Mouse (Mus musculus): Measurements from ENCODE around the gene Dock10. TPM values are rescaled to one million over a fixed set of nuclear protein-coding genes. Genes with fewer than 3 reads are reported as not detected.

Dock10 gene
- polyA plus RNA-seq, 1 experiment from 2014 or later: 7.1 TPM

- no peak overlapping the region for H3K4me3 ChIP-seq (replicated peaks)
- ATAC-seq (ENCODE audit: insufficient number of reproducible peaks, low FRiP score, low TSS enrichment, low read depth): no peak
- no peaks in the 10 kb centered on the region for H3K9me3 ChIP-seq (replicated peaks)
- no peak overlapping the region for H3K27ac ChIP-seq (replicated peaks)
- no peak overlapping the region for H3K4me2 ChIP-seq (replicated peaks)
- no peaks in the 10 kb centered on the region for H3K4me1 ChIP-seq
- no peaks in the 10 kb centered on the region for H3K27me3 ChIP-seq
- no peaks in the 10 kb centered on the region for H3K36me3 ChIP-seq
- WGBS: 63% methylated on average over 8 of the region's 8 CpGs
- no peak overlapping the region for H3K9ac ChIP-seq
These were observed 245.9 kb downstream of the Dock10 start for GRCm38 (mm10) chr1:80512210-80512948.

- 82% methylated on average over 2 of the region's 2 CpGs for WGBS
- no peak overlapping the region for H3K4me2 ChIP-seq (replicated peaks)
- no peaks in the 10 kb centered on the region for H3K4me1 ChIP-seq
- no peaks in the 10 kb centered on the region for H3K9me3 ChIP-seq (replicated peaks)
- H3K4me3 ChIP-seq (replicated peaks): no peak overlapping the region
- H3K27ac ChIP-seq (replicated peaks): no peak overlapping the region
- no peak for ATAC-seq (ENCODE audit: insufficient number of reproducible peaks, low FRiP score, low TSS enrichment, low read depth)
- H3K36me3 ChIP-seq: no peaks in the 10 kb centered on the region
- H3K27me3 ChIP-seq: no peaks in the 10 kb centered on the region
- H3K9ac ChIP-seq: no peak overlapping the region
These were observed 253.6 kb downstream of the Dock10 start for GRCm38 (mm10) chr1:80504757-80505156.

- Histone ChIP-seq H3K9ac (no peak overlapping the region), H3K27ac (replicated peaks) (no peak overlapping the region), H3K4me3 (replicated peaks) (no peak overlapping the region), H3K9me3 (replicated peaks) (no peaks in the 10 kb centered on the region), H3K4me1 (no peaks in the 10 kb centered on the region), H3K36me3 (no peaks in the 10 kb centered on the region), H3K27me3 (no peaks in the 10 kb centered on the region), H3K4me2 (replicated peaks) (no peak overlapping the region)
- ATAC-seq (ENCODE audit: insufficient number of reproducible peaks, low FRiP score, low TSS enrichment, low read depth): no peak
- 83% methylated on average over 4 of the region's 4 CpGs for WGBS
These were observed 254.2 kb downstream of the Dock10 start for GRCm38 (mm10) chr1:80504081-80504480.

- peak overlapping the region; percentile 7; the same call in 1 of the 2 replicates for H3K27ac ChIP-seq (replicated peaks)
- no peaks in the 10 kb centered on the region for H3K9me3 ChIP-seq (replicated peaks)
- no peak overlapping the region for H3K9ac ChIP-seq
- no peaks in the 10 kb centered on the region for H3K4me1 ChIP-seq
- no peak overlapping the region for H3K4me2 ChIP-seq (replicated peaks)
- H3K4me3 ChIP-seq (replicated peaks): no peak overlapping the region
- 43% methylated on average over 9 of the region's 9 CpGs for WGBS
- H3K27me3 ChIP-seq: no peaks in the 10 kb centered on the region
- no peaks in the 10 kb centered on the region for H3K36me3 ChIP-seq
- ATAC-seq (ENCODE audit: insufficient number of reproducible peaks, low FRiP score, low TSS enrichment, low read depth): no peak; the same call in 1 of the 2 replicates
These were observed 255.7 kb downstream of the Dock10 start for GRCm38 (mm10) chr1:80502456-80503165.

GRCm38 (mm10) chr1:80499264-80499663 lies 259.1 kb downstream of the Dock10 start:
- Histone ChIP-seq H3K36me3 (no peaks in the 10 kb centered on the region), H3K4me1 (no peaks in the 10 kb centered on the region), H3K27ac (replicated peaks) (no peak overlapping the region), H3K9me3 (replicated peaks) (no peaks in the 10 kb centered on the region), H3K27me3 (no peaks in the 10 kb centered on the region), H3K4me3 (replicated peaks) (no peak overlapping the region), H3K9ac (no peak overlapping the region), H3K4me2 (replicated peaks) (no peak overlapping the region)
- WGBS: 87% methylated on average over 7 of the region's 7 CpGs
- no peak for ATAC-seq (ENCODE audit: insufficient number of reproducible peaks, low FRiP score, low TSS enrichment, low read depth)

GRCm38 (mm10) chr1:80496360-80496759 lies 262.0 kb downstream of the Dock10 start:
- H3K27ac ChIP-seq (replicated peaks): no peak overlapping the region
- no peak overlapping the region for H3K4me2 ChIP-seq (replicated peaks)
- H3K9me3 ChIP-seq (replicated peaks): no peaks in the 10 kb centered on the region
- no peak overlapping the region for H3K4me3 ChIP-seq (replicated peaks)
- H3K4me1 ChIP-seq: no peaks in the 10 kb centered on the region
- no peak for ATAC-seq (ENCODE audit: insufficient number of reproducible peaks, low FRiP score, low TSS enrichment, low read depth)
- H3K27me3 ChIP-seq: no peaks in the 10 kb centered on the region
- no peaks in the 10 kb centered on the region for H3K36me3 ChIP-seq
- 67% methylated on average over 4 of the region's 4 CpGs for WGBS
- no peak overlapping the region for H3K9ac ChIP-seq

- H3K4me2 ChIP-seq (replicated peaks): no peak overlapping the region
- no peak overlapping the region for H3K9ac ChIP-seq
- H3K9me3 ChIP-seq (replicated peaks): no peaks in the 10 kb centered on the region
- 76% methylated on average over 5 of the region's 5 CpGs for WGBS
- H3K4me1 ChIP-seq: no peaks in the 10 kb centered on the region
- ATAC-seq (ENCODE audit: insufficient number of reproducible peaks, low FRiP score, low TSS enrichment, low read depth): no peak
- no peaks in the 10 kb centered on the region for H3K27me3 ChIP-seq
- no peak overlapping the region for H3K4me3 ChIP-seq (replicated peaks)
- no peaks in the 10 kb centered on the region for H3K36me3 ChIP-seq
- no peak overlapping the region for H3K27ac ChIP-seq (replicated peaks)
These were observed 274.9 kb downstream of the Dock10 start for GRCm38 (mm10) chr1:80483419-80483818.

- H3K4me1 ChIP-seq: no peaks in the 10 kb centered on the region
- WGBS: 67% methylated on average over 1 of the region's 1 CpGs
- no peak overlapping the region for H3K27ac ChIP-seq (replicated peaks)
These were observed 283.4 kb downstream of the Dock10 start for GRCm38 (mm10) chr1:80474942-80475341.

GRCm38 (mm10) chr1:80472395-80472794 lies 285.9 kb downstream of the Dock10 start:
- ATAC-seq (ENCODE audit: insufficient number of reproducible peaks, low FRiP score, low TSS enrichment, low read depth): no peak
- Histone ChIP-seq H3K27ac (replicated peaks) (no peak overlapping the region), H3K9ac (no peak overlapping the region), H3K4me3 (replicated peaks) (no peak overlapping the region), H3K36me3 (no peaks in the 10 kb centered on the region), H3K4me2 (replicated peaks) (no peak overlapping the region), H3K9me3 (replicated peaks) (no peaks in the 10 kb centered on the region), H3K27me3 (no peaks in the 10 kb centered on the region), H3K4me1 (no peaks in the 10 kb centered on the region)
- WGBS: 92% methylated on average over 1 of the region's 1 CpGs

More at GRCm38 (mm10) chr1:80474942-80475341, 283.4 kb downstream of the Dock10 start:
- H3K4me2 ChIP-seq (replicated peaks): no peak overlapping the region
- ATAC-seq (ENCODE audit: insufficient number of reproducible peaks, low FRiP score, low TSS enrichment, low read depth): no peak
- no peaks in the 10 kb centered on the region for H3K36me3 ChIP-seq
- no peak overlapping the region for H3K4me3 ChIP-seq (replicated peaks)
- H3K9ac ChIP-seq: no peak overlapping the region
- no peaks in the 10 kb centered on the region for H3K27me3 ChIP-seq
- no peaks in the 10 kb centered on the region for H3K9me3 ChIP-seq (replicated peaks)

- ATAC-seq (ENCODE audit: insufficient number of reproducible peaks, low FRiP score, low TSS enrichment, low read depth): no peak
- Histone ChIP-seq H3K9me3 (replicated peaks) (no peaks in the 10 kb centered on the region), H3K27me3 (no peaks in the 10 kb centered on the region), H3K27ac (replicated peaks) (no peak within 1 kb of the TSS), H3K4me1 (no peaks in the 10 kb centered on the region), H3K4me2 (replicated peaks) (no peak within 1 kb of the TSS), H3K36me3 (no peaks in the 10 kb centered on the region), H3K4me3 (replicated peaks) (no peak within 1 kb of the TSS), H3K9ac (no peak within 1 kb of the TSS)
- WGBS: 75% methylated on average over 6 of the region's 6 CpGs
These were observed 297.0 kb downstream of the Dock10 start, which contains the start of gene Gm45261 for GRCm38 (mm10) chr1:80461348-80461747. Gene Gm45261, minus strand, starts transcription at chr1:80461448.

- Histone ChIP-seq H3K27ac (replicated peaks) (no peak overlapping the region), H3K27me3 (no peaks in the 10 kb centered on the region), H3K4me2 (replicated peaks) (no peak overlapping the region), H3K9ac (no peak overlapping the region), H3K36me3 (no peaks in the 10 kb centered on the region), H3K4me1 (no peaks in the 10 kb centered on the region), H3K4me3 (replicated peaks) (no peak overlapping the region), H3K9me3 (replicated peaks) (no peaks in the 10 kb centered on the region)
- ATAC-seq (ENCODE audit: insufficient number of reproducible peaks, low FRiP score, low TSS enrichment, low read depth): no peak
- WGBS: 85% methylated on average over 1 of the region's 1 CpGs
These were observed 298.4 kb downstream of the Dock10 start for GRCm38 (mm10) chr1:80459923-80460322.
